Mouse (Mus musculus) right cerebral cortex, postnatal 36 days (tissue): ENCODE data around the gene Myb.

Experiments
- DNase-seq, 2 experiments: peaks; one replicate each; pipeline ENCODE4 v3.0.0; 2022; ENCODE audit warnings: low spot score in 2 of 2, mixed read lengths in 1 of 2

Gene Myb

DNA sequence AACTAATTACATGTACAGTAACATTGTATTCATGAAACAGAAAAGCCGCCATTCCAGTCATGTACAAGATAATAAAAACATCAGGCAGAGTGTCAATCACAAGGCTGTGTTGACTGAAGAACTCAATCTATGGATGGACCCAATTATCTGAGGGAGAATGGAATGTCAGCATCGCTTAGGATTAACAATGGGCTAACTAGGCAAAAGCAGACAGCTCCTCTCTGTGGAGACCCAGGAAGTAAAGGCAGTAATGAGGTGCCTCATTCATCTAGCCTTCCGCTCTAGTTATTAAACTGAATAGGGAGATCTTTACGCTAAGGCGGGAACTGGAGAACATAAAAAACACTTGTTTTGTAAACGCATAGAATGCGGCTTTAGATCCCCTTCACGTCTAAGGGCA, 78.3 kb downstream of the Myb start:
- no peak for DNase-seq

DNA sequence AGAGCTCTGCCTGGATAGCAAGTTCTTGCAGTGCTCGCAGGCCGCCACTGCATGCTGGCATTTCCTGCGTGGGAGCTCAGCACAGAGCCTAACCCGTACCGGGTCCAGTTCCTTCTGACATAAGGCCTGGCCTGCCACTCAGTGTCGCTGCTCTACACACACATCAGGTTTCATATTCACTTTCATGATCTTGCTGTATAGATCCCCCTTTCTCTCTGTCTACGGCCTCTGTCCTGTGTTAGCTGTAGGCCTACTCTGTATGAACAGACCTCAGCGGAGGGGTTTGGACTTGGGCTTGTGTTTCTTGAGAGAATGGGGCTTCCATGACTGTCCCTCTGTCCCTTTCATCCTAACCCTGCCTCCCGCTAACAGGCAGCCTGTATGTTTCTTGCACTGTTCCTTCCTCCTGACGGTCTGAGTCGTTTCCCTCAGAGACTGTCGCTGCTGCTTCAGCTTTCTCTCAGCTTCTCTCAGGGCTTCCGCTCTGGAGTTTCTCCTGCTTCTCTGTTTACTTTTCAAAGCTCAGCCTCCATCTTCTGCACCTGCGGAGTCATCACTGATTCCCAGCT, 83.5 kb downstream of the Myb start:
- no peak for DNase-seq

DNA sequence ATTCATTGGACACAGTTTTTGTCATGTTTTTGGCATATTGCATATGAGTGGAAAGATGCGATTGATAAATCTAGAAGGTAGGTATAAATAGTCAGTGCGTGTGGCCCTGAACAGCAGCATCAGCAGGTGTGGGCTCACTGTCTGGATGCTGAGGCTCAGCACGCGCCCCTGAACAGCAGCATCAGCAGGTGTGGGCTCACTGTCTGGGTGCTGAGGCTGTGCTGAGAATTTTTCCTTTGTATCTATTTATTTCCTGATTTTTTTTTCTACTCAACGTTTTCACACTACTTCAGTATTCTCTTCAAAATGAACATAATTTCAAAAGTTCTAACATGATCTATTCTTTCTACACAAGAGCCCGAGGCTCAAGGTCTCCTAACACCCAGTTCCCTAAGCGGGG, 84.1 kb downstream of the Myb start:
- DNase-seq: no peak

DNA sequence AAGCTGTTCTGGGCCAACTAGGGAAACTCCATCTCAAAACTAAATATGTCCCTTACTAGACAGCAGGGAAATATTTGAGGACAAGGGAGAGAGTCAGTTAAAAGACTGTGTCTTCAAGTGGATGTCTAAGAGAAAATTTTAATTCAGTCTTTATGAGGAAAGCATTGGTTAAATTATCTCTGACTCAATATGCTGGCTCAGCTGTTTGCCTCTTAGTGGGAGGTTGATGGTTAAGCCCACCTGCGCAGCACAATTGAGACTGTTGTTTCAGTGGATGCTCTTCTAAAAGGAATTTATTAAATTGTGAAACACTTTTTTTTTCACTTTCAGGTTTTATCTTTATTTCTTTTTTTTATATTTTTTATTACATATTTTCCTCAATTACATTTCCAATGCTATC, 84.6 kb downstream of the Myb start:
- DNase-seq: no peak
